In the genomic region with DNA sequence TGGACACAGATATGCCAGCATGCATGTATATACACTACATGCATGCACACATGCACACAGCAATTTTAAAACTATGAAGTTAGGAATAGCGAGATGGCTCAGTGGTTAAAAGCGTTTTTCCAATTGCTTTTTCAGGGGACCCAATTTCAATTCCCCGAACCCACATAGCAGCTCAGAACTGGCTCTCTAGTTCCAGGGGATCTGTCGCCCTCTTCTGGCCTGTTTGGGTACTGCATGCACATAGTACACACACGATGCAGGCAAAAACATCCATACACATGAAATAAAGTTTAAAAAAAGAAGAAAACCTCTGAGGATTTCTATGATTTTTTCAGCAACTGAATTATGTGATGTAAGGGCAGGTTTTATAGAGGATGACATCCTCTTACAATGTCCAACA, we compare ENCODE assay signal across 12 mouse cellular contexts. TPM values are rescaled to one million over a fixed set of nuclear protein-coding genes. Genes with fewer than 3 reads are reported as not detected.
DNase-seq lines count a peak whose midpoint lies in the region; ATAC-seq and TF ChIP-seq lines count a peak whose summit lies in the region.
"Had no signal": no experiment of that assay in that cellular context is flagged by ENCODE, and none has a peak within 500 bp of the region (broad histone marks: within the 10 kb centered on the region; RNA-seq: fewer than 3 reads in every experiment).

No protein-coding gene starts in this region.

- 69% methylated on average over 5 of the region's 5 CpGs for WGBS in kidney, embryonic 14.5 days

- H3K4me2 ChIP-seq in kidney, embryonic 14.5 days (replicated peaks; ENCODE audit: low read depth, low read length) = no peak overlapping the region

- no peaks in the 10 kb centered on the region for H3K4me1 ChIP-seq in kidney, embryonic 14.5 days (ENCODE audit: control insufficient read depth, insufficient read depth, low read length)
- H3K4me1 ChIP-seq in testis, adult 2 months (ENCODE audit: control insufficient read depth, insufficient read depth, low read length) = no peaks in the 10 kb centered on the region

- H3K27ac ChIP-seq in kidney, embryonic 14.5 days (ENCODE audit: low read depth, low read length) = no peak overlapping the region
- H3K27ac ChIP-seq in testis, adult 2 months (ENCODE audit: control insufficient read depth, insufficient read depth, low read depth, low read length) = no peak overlapping the region

- ATAC-seq in kidney, embryonic 14.5 days (ENCODE audit: low FRiP score, low TSS enrichment) = no peak

- peak; percentile 78; the same call in 1 of the 2 replicates for TF ChIP-seq CTCF in testis, adult 2 months (IDR thresholded peaks at IDR 0.05; ENCODE audit: control insufficient read depth, insufficient read depth, insufficient replicate concordance, low read depth, low read length)

- peaks cover 5% of the 10 kb centered on the region for H3K9me3 ChIP-seq in kidney, embryonic 14.5 days (ENCODE audit: control insufficient read depth, low read length)

- intact Hi-C loops in gastrocnemius, postnatal 36 days (cut with DNase I) = no loop called here

- DNase-seq in kidney, adult 9 months = peak; percentile 28
- peak; percentile 25 for DNase-seq in right cerebral cortex, postnatal 4 days
- no peak for DNase-seq in right cerebral cortex, adult 18-20 months
- peak; percentile 1 for DNase-seq in brain, adult 2 months (ENCODE audit: low read depth, low spot score)
- no peak for DNase-seq in right cerebral cortex, postnatal 25 days
- no peak for DNase-seq in gastrocnemius, postnatal 36 days
- DNase-seq: spleen, adult 18-20 months had no signal

- H3K4me3 ChIP-seq in kidney, embryonic 14.5 days (ENCODE audit: low read length) = no peak overlapping the region
- no peak overlapping the region for H3K4me3 ChIP-seq in testis, adult 2 months (ENCODE audit: control insufficient read depth, low read depth, low read length)

- no peak overlapping the region for H3K9ac ChIP-seq in kidney, embryonic 14.5 days (ENCODE audit: low read depth, low read length)

- no peaks in the 10 kb centered on the region for H3K36me3 ChIP-seq in kidney, embryonic 14.5 days (ENCODE audit: control insufficient read depth, insufficient read depth, low read length)
- no peaks in the 10 kb centered on the region for H3K36me3 ChIP-seq in testis, adult 2 months (ENCODE audit: control insufficient read depth, insufficient read depth, low read length)

- no peak for TF ChIP-seq POLR2A in testis, adult 2 months (IDR thresholded peaks at IDR 0.05; ENCODE audit: control insufficient read depth, low read depth, low read length)

- H3K27me3 ChIP-seq in kidney, embryonic 14.5 days (ENCODE audit: control insufficient read depth, insufficient read depth, low read length) = no peaks in the 10 kb centered on the region
- H3K27me3 ChIP-seq in testis, adult 2 months (ENCODE audit: control insufficient read depth, insufficient read depth, low read length) = no peaks in the 10 kb centered on the region

RNA-seq across cellular contexts. Expression of a gene that starts 3.4 kb away (rescaled TPM):
- not detected in 2 replicates for polyA plus RNA-seq in kidney, embryonic 14.5 days (2014; fragmentation: Nextera tagmentation; extraction: Ambion mirVana)
- 0.79 and 0.86 TPM in 2 replicates for polyA plus RNA-seq in testis, adult 2 months (2012; rRNA removed)
- not detected for total RNA-seq in gastrocnemius, postnatal 36 days (2021)
- total RNA-seq: megakaryocyte progenitor cell, adult 5-6 weeks had no signal
- polyA plus RNA-seq: large intestine, adult 2 months had no signal

RNA-seq across cellular contexts. Expression of a gene that starts 17.6 kb away (rescaled TPM):
- polyA plus RNA-seq in kidney, embryonic 14.5 days (2014; fragmentation: Nextera tagmentation; extraction: Ambion mirVana) = not detected in 2 replicates
- polyA plus RNA-seq in testis, adult 2 months (2012; rRNA removed) = not detected in 2 replicates
- total RNA-seq in gastrocnemius, postnatal 36 days (2021) = not detected
- total RNA-seq: megakaryocyte progenitor cell, adult 5-6 weeks had no signal
- polyA plus RNA-seq: frontal cortex, adult 2 months; large intestine, adult 2 months had no signal

RNA-seq across cellular contexts. Expression of a gene that starts 26.6 kb away (rescaled TPM):
- not detected in 2 replicates for polyA plus RNA-seq in kidney, embryonic 14.5 days (2014; fragmentation: Nextera tagmentation; extraction: Ambion mirVana)
- 0.11 TPM in 1 of 2 replicates, not detected in the other for polyA plus RNA-seq in testis, adult 2 months (2012; rRNA removed)
- not detected for total RNA-seq in gastrocnemius, postnatal 36 days (2021)
- total RNA-seq: megakaryocyte progenitor cell, adult 5-6 weeks had no signal
- polyA plus RNA-seq: frontal cortex, adult 2 months; large intestine, adult 2 months had no signal

RNA-seq across cellular contexts. Expression of a gene that starts 38.5 kb away (rescaled TPM):
- not detected in 2 replicates for polyA plus RNA-seq in kidney, embryonic 14.5 days (2014; fragmentation: Nextera tagmentation; extraction: Ambion mirVana)
- polyA plus RNA-seq in testis, adult 2 months (2012; rRNA removed) = 0.12 TPM in 1 of 2 replicates, not detected in the other
- total RNA-seq in gastrocnemius, postnatal 36 days (2021) = not detected
- total RNA-seq: megakaryocyte progenitor cell, adult 5-6 weeks had no signal
- polyA plus RNA-seq: frontal cortex, adult 2 months; large intestine, adult 2 months had no signal

RNA-seq across cellular contexts. Expression of a gene that starts 39.4 kb away (rescaled TPM):
- polyA plus RNA-seq in kidney, embryonic 14.5 days (2014; fragmentation: Nextera tagmentation; extraction: Ambion mirVana) = not detected in 2 replicates
- polyA plus RNA-seq in testis, adult 2 months (2012; rRNA removed) = 0.16 and 0.20 TPM in 2 replicates
- not detected for total RNA-seq in gastrocnemius, postnatal 36 days (2021)
- total RNA-seq: megakaryocyte progenitor cell, adult 5-6 weeks had no signal
- polyA plus RNA-seq: frontal cortex, adult 2 months; large intestine, adult 2 months had no signal

Comparison
In these comparisons a context has a peak if more than half of its experiments do, and no peak if none do; other contexts are left out.
1. DNase-seq: peak in kidney, adult 9 months (single experiment), right cerebral cortex, postnatal 4 days (single experiment) and brain, adult 2 months (single experiment); none in right cerebral cortex, adult 18-20 months (single experiment), right cerebral cortex, postnatal 25 days (single experiment) and gastrocnemius, postnatal 36 days (0 of 2).